Mouse (Mus musculus) left cerebral cortex, postnatal 10 days (tissue): ENCODE results near the gene Cep41. TPM values are rescaled to one million over a fixed set of nuclear protein-coding genes. Genes with fewer than 3 reads are reported as not detected.
A peak's percentile ranks its signal among the peaks of the same experiment; 100 is the strongest.

Experiments
- DNase-seq, 2 experiments: peaks; one replicate each; pipeline ENCODE4 v3.0.0; 2021 to 2022; ENCODE audit warnings: low spot score in 2 of 2, mixed read lengths in 1 of 2; ENCODE audit errors: extremely low spot score in 1 of 2
- intact Hi-C: fragments of 180-260 bp; cut with DNase I; formaldehyde crosslinking; loops from one replicate; pipeline ENCODE4 v1.15.1; 2025
- total RNA-seq, 2 experiments: library from RNA; stranded (reverse); gene quantifications; 2 replicates each; pipeline ENCODE4 v1.2.3; 2021

Cep41 gene
- 1 to 10 TPM; 7.1 to 7.8 TPM for total RNA-seq

- intact Hi-C loops = no loop called here
- DNase-seq = peak; percentile 96 to 98
Measured at GRCm38 (mm10) chr6:30693350-30693991, at the start of gene Cep41. TSS of gene Cep41 (minus strand) at chr6:30693749.

GRCm38 (mm10) chr6:30739177-30739747 is 45.7 kb upstream of the Cep41 start:
- intact Hi-C loops = no loop called here
- DNase-seq = peak in 1 of 2 experiments; percentile 67

GRCm38 (mm10) chr6:30738464-30739006 is 45.0 kb upstream of the Cep41 start:
- no peak for DNase-seq
- intact Hi-C loops = no loop called here

- peak; percentile 69 to 84 for DNase-seq
- intact Hi-C loops = no loop called here
Measured at GRCm38 (mm10) chr6:30737548-30738463, 44.3 kb upstream of the Cep41 start.

GRCm38 (mm10) chr6:30736864-30737547 is 43.5 kb upstream of the Cep41 start:
- peak; percentile 58 to 85 for DNase-seq
- intact Hi-C loops = no loop called here

- DNase-seq = no peak
- intact Hi-C loops = no loop called here
Measured at GRCm38 (mm10) chr6:30736372-30736762, 42.8 kb upstream of the Cep41 start.

GRCm38 (mm10) chr6:30735728-30736371 is 42.3 kb upstream of the Cep41 start:
- intact Hi-C loops = no loop called here
- DNase-seq = no peak

- DNase-seq = no peak
- intact Hi-C loops = no loop called here
Measured at GRCm38 (mm10) chr6:30734988-30735727, 41.6 kb upstream of the Cep41 start.

GRCm38 (mm10) chr6:30734465-30734864 is 40.9 kb upstream of the Cep41 start:
- intact Hi-C loops = no loop called here
- DNase-seq = no peak

- intact Hi-C loops = no loop called here
- DNase-seq = no peak
Measured at GRCm38 (mm10) chr6:30732571-30733130, 39.1 kb upstream of the Cep41 start.

- intact Hi-C loops = no loop called here
- DNase-seq = no peak
Measured at GRCm38 (mm10) chr6:30730301-30730971, 36.9 kb upstream of the Cep41 start.

- intact Hi-C loops = no loop called here
- DNase-seq = no peak
Measured at GRCm38 (mm10) chr6:30723331-30723730, 29.8 kb upstream of the Cep41 start, which contains the start of gene Mest. TSS of gene Mest (plus strand) at chr6:30723547.

- intact Hi-C loops = no loop called here
- DNase-seq = no peak
Measured at GRCm38 (mm10) chr6:30722385-30723164, 29.0 kb upstream of the Cep41 start.

GRCm38 (mm10) chr6:30716796-30717195 is 23.2 kb upstream of the Cep41 start:
- DNase-seq = no peak
- intact Hi-C loops = no loop called here

GRCm38 (mm10) chr6:30714891-30715471 is 21.4 kb upstream of the Cep41 start:
- no peak for DNase-seq

GRCm38 (mm10) chr6:30713896-30714295 is 20.3 kb upstream of the Cep41 start:
- intact Hi-C loops = no loop called here
- DNase-seq = no peak

More at GRCm38 (mm10) chr6:30714891-30715471, 21.4 kb upstream of the Cep41 start:
- intact Hi-C loops = no loop called here
